Mouse (Mus musculus) neural tube, embryonic 12.5 days (tissue): ENCODE data around the gene Rasef. TPM values are rescaled to one million over a fixed set of nuclear protein-coding genes. Genes with fewer than 3 reads are reported as not detected.

ENCODE experiments used
- ATAC-seq: fragments of 200-750 bp; cut with Nextera tagmentation; 2 replicates; pipeline ENCODE4 v1.8.0; 2017; ENCODE audit warnings: low read depth, mild to moderate bottlenecking, moderate TSS enrichment, moderate library complexity; ENCODE audit not compliant: low FRiP score
- H3K27ac ChIP-seq: fragments of 300-500 bp; sonication (generic); 2 replicates; pipeline ENCODE4 v1.5.1; 2016
- H3K27me3 ChIP-seq: fragments of 300-500 bp; sonication (generic); replicated peaks from 2 replicates; pipeline ENCODE4 v1.6.1; 2016; ENCODE audit warnings: mild to moderate bottlenecking
- H3K36me3 ChIP-seq: fragments of 300-500 bp; sonication (generic); 2 replicates; pipeline ENCODE4 v1.6.1; 2016; ENCODE audit warnings: mild to moderate bottlenecking
- H3K4me1 ChIP-seq: fragments of 300-500 bp; sonication (generic); 2 replicates; pipeline ENCODE4 v1.6.1; 2016
- H3K4me2 ChIP-seq: fragments of 300-500 bp; sonication (generic); replicated peaks from 2 replicates; pipeline ENCODE4 v1.6.1; 2016; ENCODE audit warnings: mild to moderate bottlenecking
- H3K4me3 ChIP-seq: fragments of 300-500 bp; sonication (generic); 2 replicates; pipeline ENCODE4 v1.5.1; 2016
- H3K9ac ChIP-seq: fragments of 300-500 bp; sonication (generic); 2 replicates; pipeline ENCODE4 v1.6.1; 2016; ENCODE audit warnings: mild to moderate bottlenecking
- H3K9me3 ChIP-seq: fragments of 300-500 bp; sonication (generic); 2 replicates; pipeline ENCODE4 v1.6.1; 2016; ENCODE audit warnings: mild to moderate bottlenecking
- WGBS: fragments of 180-500 bp; shearing (Covaris S2); methylation state at CpG from one replicate; pipeline ENCODE4 v1.1.7; 2016; 5-methylcytosine and 5-hydroxymethylcytosine counted together
- polyA plus RNA-seq: library from polyadenylated mRNA; unstranded; fragments of >200 nt; fragmentation: Nextera tagmentation; extraction: Ambion mirVana; gene quantifications from 2 replicates; pipeline ENCODE4 v1.2.1, GENCODE M21; 2016

The Rasef gene
- polyA plus RNA-seq = 0.28 and 0.33 TPM in 2 replicates

GRCm38 (mm10) chr4:73790260-73791185 lies at the start of gene Rasef:
Gene Rasef, minus strand, starts transcription at chr4:73790994.
- Histone ChIP-seq H3K9ac (peak within 1 kb of the TSS; percentile 45; the same call in 1 of the 2 replicates), H3K27ac (no peak within 1 kb of the TSS), H3K4me1 (peaks cover 5% of the 10 kb centered on the region; the same call in 1 of the 2 replicates), H3K36me3 (no peaks in the 10 kb centered on the region), H3K4me2 (peak within 1 kb of the TSS; percentile 98), H3K9me3 (no peaks in the 10 kb centered on the region), H3K4me3 (peak within 1 kb of the TSS; percentile 51), H3K27me3 (peaks cover 17% of the 10 kb centered on the region)
- peak; percentile 87 for ATAC-seq
- WGBS = 6% methylated on average over 87 of the region's 87 CpGs

- ATAC-seq = no peak
- 86% methylated on average over 3 of the region's 3 CpGs for WGBS
Observed at GRCm38 (mm10) chr4:73826587-73826986, 35.8 kb upstream of the Rasef start.

GRCm38 (mm10) chr4:73791186-73791540 lies 369 bp upstream of the Rasef start:
- H3K9ac ChIP-seq = peak overlapping the region; percentile 45; the same call in 1 of the 2 replicates
- no peak; the same call in 1 of the 2 replicates for ATAC-seq
- peaks cover 5% of the 10 kb centered on the region; the same call in 1 of the 2 replicates for H3K4me1 ChIP-seq
- H3K27ac ChIP-seq = no peak overlapping the region
- peak overlapping the region; percentile 98 for H3K4me2 ChIP-seq
- WGBS = 50% methylated on average over 3 of the region's 3 CpGs
- H3K36me3 ChIP-seq = no peaks in the 10 kb centered on the region
- H3K4me3 ChIP-seq = peak overlapping the region; percentile 51
- H3K27me3 ChIP-seq = peaks cover 17% of the 10 kb centered on the region
- H3K9me3 ChIP-seq = no peaks in the 10 kb centered on the region

More at GRCm38 (mm10) chr4:73826587-73826986, 35.8 kb upstream of the Rasef start:
- no peaks in the 10 kb centered on the region for H3K4me1 ChIP-seq
- H3K4me2 ChIP-seq = no peak overlapping the region
- H3K4me3 ChIP-seq = no peak overlapping the region
- no peaks in the 10 kb centered on the region for H3K27me3 ChIP-seq
- no peaks in the 10 kb centered on the region for H3K9me3 ChIP-seq
- no peak overlapping the region for H3K27ac ChIP-seq
- H3K36me3 ChIP-seq = no peaks in the 10 kb centered on the region
- H3K9ac ChIP-seq = no peak overlapping the region

GRCm38 (mm10) chr4:73789534-73789933 lies 1.3 kb downstream of the Rasef start:
- WGBS = 61% methylated on average over 6 of the region's 6 CpGs

GRCm38 (mm10) chr4:73788076-73788730 lies 2.6 kb downstream of the Rasef start:
- ATAC-seq = no peak
- Histone ChIP-seq H3K4me1 (peaks cover 5% of the 10 kb centered on the region; the same call in 1 of the 2 replicates), H3K4me2 (no peak overlapping the region), H3K9ac (no peak overlapping the region), H3K36me3 (no peaks in the 10 kb centered on the region), H3K27me3 (peaks cover 17% of the 10 kb centered on the region), H3K4me3 (no peak overlapping the region), H3K9me3 (no peaks in the 10 kb centered on the region), H3K27ac (no peak overlapping the region)
- 91% methylated on average over 7 of the region's 7 CpGs for WGBS

More at GRCm38 (mm10) chr4:73789534-73789933, 1.3 kb downstream of the Rasef start:
- H3K9me3 ChIP-seq = no peaks in the 10 kb centered on the region
- H3K4me3 ChIP-seq = no peak overlapping the region
- no peaks in the 10 kb centered on the region for H3K36me3 ChIP-seq
- H3K9ac ChIP-seq = no peak overlapping the region
- no peak overlapping the region for H3K27ac ChIP-seq
- H3K4me2 ChIP-seq = no peak overlapping the region
- no peak for ATAC-seq
- peaks cover 17% of the 10 kb centered on the region for H3K27me3 ChIP-seq
- H3K4me1 ChIP-seq = peaks cover 5% of the 10 kb centered on the region; the same call in 1 of the 2 replicates

- Histone ChIP-seq H3K9me3 (no peaks in the 10 kb centered on the region), H3K36me3 (no peaks in the 10 kb centered on the region), H3K4me2 (no peak overlapping the region), H3K27me3 (no peaks in the 10 kb centered on the region), H3K4me3 (no peak overlapping the region), H3K27ac (no peak overlapping the region), H3K9ac (no peak overlapping the region), H3K4me1 (no peaks in the 10 kb centered on the region)
- WGBS = 87% methylated on average over 1 of the region's 1 CpGs
- ATAC-seq = no peak
Observed at GRCm38 (mm10) chr4:73784147-73784546, 6.6 kb downstream of the Rasef start.

GRCm38 (mm10) chr4:73781061-73781460 lies 9.7 kb downstream of the Rasef start:
- H3K4me1 ChIP-seq = no peaks in the 10 kb centered on the region
- H3K4me2 ChIP-seq = no peak overlapping the region
- ATAC-seq = no peak
- H3K27ac ChIP-seq = no peak overlapping the region
- no peak overlapping the region for H3K9ac ChIP-seq
- WGBS = 90% methylated on average over 3 of the region's 3 CpGs
- no peaks in the 10 kb centered on the region for H3K9me3 ChIP-seq
- H3K36me3 ChIP-seq = no peaks in the 10 kb centered on the region
- no peak overlapping the region for H3K4me3 ChIP-seq
- H3K27me3 ChIP-seq = no peaks in the 10 kb centered on the region

GRCm38 (mm10) chr4:73775266-73775665 lies 15.5 kb downstream of the Rasef start:
- no peaks in the 10 kb centered on the region for H3K27me3 ChIP-seq
- H3K9ac ChIP-seq = no peak overlapping the region
- H3K27ac ChIP-seq = no peak overlapping the region
- H3K9me3 ChIP-seq = no peaks in the 10 kb centered on the region
- 93% methylated on average over 2 of the region's 2 CpGs for WGBS
- H3K4me3 ChIP-seq = no peak overlapping the region
- H3K4me2 ChIP-seq = no peak overlapping the region
- H3K4me1 ChIP-seq = no peaks in the 10 kb centered on the region
- no peak for ATAC-seq
- no peaks in the 10 kb centered on the region for H3K36me3 ChIP-seq

- Histone ChIP-seq H3K4me3 (no peak overlapping the region), H3K36me3 (no peaks in the 10 kb centered on the region), H3K4me2 (no peak overlapping the region), H3K27me3 (no peaks in the 10 kb centered on the region), H3K9ac (no peak overlapping the region), H3K9me3 (no peaks in the 10 kb centered on the region), H3K27ac (no peak overlapping the region), H3K4me1 (no peaks in the 10 kb centered on the region)
- no peak for ATAC-seq
- 69% methylated on average over 5 of the region's 5 CpGs for WGBS
Observed at GRCm38 (mm10) chr4:73773831-73774810, 16.7 kb downstream of the Rasef start.

GRCm38 (mm10) chr4:73772028-73772427 lies 18.8 kb downstream of the Rasef start:
- Histone ChIP-seq H3K36me3 (no peaks in the 10 kb centered on the region), H3K27me3 (no peaks in the 10 kb centered on the region), H3K27ac (no peak overlapping the region), H3K9me3 (no peaks in the 10 kb centered on the region), H3K4me2 (no peak overlapping the region), H3K4me3 (no peak overlapping the region), H3K4me1 (no peaks in the 10 kb centered on the region), H3K9ac (no peak overlapping the region)
- ATAC-seq = no peak

GRCm38 (mm10) chr4:73770592-73770991 lies 20.2 kb downstream of the Rasef start:
- no peak for ATAC-seq
- H3K9ac ChIP-seq = no peak overlapping the region
- H3K4me2 ChIP-seq = no peak overlapping the region
- no peak overlapping the region for H3K27ac ChIP-seq
- no peak overlapping the region for H3K4me3 ChIP-seq
- no peaks in the 10 kb centered on the region for H3K9me3 ChIP-seq
- H3K27me3 ChIP-seq = no peaks in the 10 kb centered on the region
- no peaks in the 10 kb centered on the region for H3K36me3 ChIP-seq
- no peaks in the 10 kb centered on the region for H3K4me1 ChIP-seq
